Mouse (Mus musculus): ENCODE measurements around the gene Sh3bgrl3. TPM values are rescaled to one million over a fixed set of nuclear protein-coding genes. Genes with fewer than 3 reads are reported as not detected.
A peak's percentile ranks its signal among the peaks of the same experiment; 100 is the strongest.

Sh3bgrl3 gene
- polyA plus RNA-seq, 1 experiment from 2014 or later: 396 TPM

DNA sequence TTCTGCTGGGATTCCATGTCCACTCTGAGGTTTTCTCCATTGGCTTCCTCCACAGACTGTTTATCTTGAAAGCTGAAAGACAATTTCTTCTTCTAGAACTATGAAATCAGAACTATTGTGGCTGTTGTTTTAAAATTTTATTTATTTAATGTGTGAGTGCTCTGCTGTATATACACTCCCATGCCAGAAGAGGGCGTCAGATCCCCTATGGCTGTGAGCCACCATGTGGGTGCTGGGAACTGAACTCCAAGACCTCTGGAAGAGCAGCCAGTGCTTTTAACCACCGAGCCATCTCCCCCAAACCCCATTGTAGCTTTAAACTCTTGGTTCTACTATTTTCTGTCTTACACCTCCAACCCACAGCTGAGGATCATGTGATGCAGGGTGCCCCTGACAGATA, 10.3 kb upstream of the Sh3bgrl3 start:
- Histone ChIP-seq H3K9ac (ENCODE audit: low read depth, low read length) (no peak overlapping the region), H3K36me3 (ENCODE audit: control insufficient read depth, insufficient read depth, low read length) (0 out of 2 replicates have a peak, but pooled peaks cover 3% of the 10 kb centered on the region), H3K4me1 (replicated peaks; ENCODE audit: control insufficient read depth, insufficient read depth, low read length) (no peaks in the 10 kb centered on the region), H3K4me3 (ENCODE audit: low read depth, low read length) (no peak overlapping the region), H3K4me2 (replicated peaks; ENCODE audit: low read depth, low read length) (no peak overlapping the region), H3K9me3 (ENCODE audit: control insufficient read depth, low read length) (no peaks in the 10 kb centered on the region), H3K27me3 (ENCODE audit: control insufficient read depth, insufficient read depth, low read length) (no peaks in the 10 kb centered on the region), H3K27ac (ENCODE audit: low read depth, low read length) (no peak overlapping the region)
- 85% methylated on average over 2 of the region's 2 CpGs for WGBS
- no peak for DNase-seq (ENCODE audit: low spot score)
- no peak for ATAC-seq (ENCODE audit: low FRiP score)

DNA sequence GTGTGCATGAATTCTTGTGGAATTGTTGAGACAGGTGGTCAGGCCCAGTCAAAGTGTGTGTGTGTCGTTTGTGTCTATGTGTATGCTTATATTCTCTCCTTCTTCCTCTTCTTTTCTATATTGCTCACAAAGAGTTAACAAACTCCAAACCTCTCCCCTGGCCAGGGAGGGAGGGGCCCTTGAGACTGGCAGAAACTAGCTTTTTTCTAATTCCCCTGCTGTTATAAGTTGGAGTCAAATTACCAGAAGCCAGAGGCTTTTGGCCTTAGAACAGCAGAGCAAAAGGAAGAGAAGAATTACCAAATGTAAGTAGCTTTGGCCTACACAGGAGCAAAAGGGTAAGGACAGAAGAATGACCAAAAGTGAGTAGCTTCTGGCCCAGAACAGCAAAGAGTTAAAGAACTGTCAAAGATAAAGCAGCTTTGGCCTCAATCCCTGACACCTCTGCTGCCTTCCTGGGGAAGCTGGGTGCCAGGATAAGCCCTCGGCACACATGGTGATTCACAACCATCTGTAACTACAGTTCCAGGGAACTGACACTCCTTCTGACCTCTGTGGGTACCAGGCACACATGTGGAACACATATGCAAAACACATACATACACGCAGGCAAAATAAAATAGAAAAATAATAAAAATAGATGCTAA, 7.8 kb upstream of the Sh3bgrl3 start:
- Histone ChIP-seq H3K9me3 (ENCODE audit: control insufficient read depth, low read length) (no peaks in the 10 kb centered on the region), H3K4me3 (ENCODE audit: low read depth, low read length) (no peak overlapping the region), H3K27me3 (ENCODE audit: control insufficient read depth, insufficient read depth, low read length) (no peaks in the 10 kb centered on the region), H3K27ac (ENCODE audit: low read depth, low read length) (no peak overlapping the region), H3K36me3 (ENCODE audit: control insufficient read depth, insufficient read depth, low read length) (0 out of 2 replicates have a peak, but pooled peaks cover 3% of the 10 kb centered on the region), H3K4me2 (replicated peaks; ENCODE audit: low read depth, low read length) (no peak overlapping the region), H3K4me1 (replicated peaks; ENCODE audit: control insufficient read depth, insufficient read depth, low read length) (no peaks in the 10 kb centered on the region), H3K9ac (ENCODE audit: low read depth, low read length) (no peak overlapping the region)
- no peak for DNase-seq (ENCODE audit: low spot score)
- 66% methylated on average over 3 of the region's 3 CpGs for WGBS
- ATAC-seq (ENCODE audit: low FRiP score): no peak

DNA sequence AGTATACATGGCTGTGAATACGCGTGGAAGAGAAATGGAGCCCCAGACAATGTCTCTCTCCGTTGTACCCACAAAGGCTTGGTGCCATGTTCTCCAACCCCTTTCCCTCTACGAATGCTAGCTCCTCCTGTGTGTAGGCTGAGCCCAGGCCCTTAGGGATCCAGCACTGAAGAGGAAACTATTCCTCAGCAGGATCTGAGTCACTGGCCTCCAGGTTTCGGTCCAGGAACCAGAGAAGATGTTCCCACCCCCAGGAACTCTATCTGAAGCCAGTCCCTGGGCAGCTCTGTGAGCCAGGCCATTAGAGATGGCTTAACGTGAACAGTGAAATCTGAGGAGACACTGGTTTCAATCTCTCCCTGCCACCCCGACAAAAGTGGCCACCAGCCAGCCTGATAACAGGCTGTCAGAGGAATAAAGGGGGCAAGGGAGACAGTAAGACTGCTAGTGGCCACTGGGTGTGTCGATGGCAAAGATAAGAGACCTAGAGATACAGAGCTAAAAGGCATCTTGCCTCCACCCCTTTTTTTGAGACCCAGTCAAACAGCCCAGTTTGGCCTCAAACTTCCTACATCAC, 4.0 kb upstream of the Sh3bgrl3 start:
- Histone ChIP-seq H3K27ac (ENCODE audit: low read depth, low read length) (no peak overlapping the region), H3K4me1 (replicated peaks; ENCODE audit: control insufficient read depth, insufficient read depth, low read length) (no peaks in the 10 kb centered on the region; the same call in 1 of the 2 replicates), H3K4me2 (replicated peaks; ENCODE audit: low read depth, low read length) (no peak overlapping the region), H3K36me3 (ENCODE audit: control insufficient read depth, insufficient read depth, low read length) (0 out of 2 replicates have a peak, but pooled peaks cover 3% of the 10 kb centered on the region), H3K27me3 (ENCODE audit: control insufficient read depth, insufficient read depth, low read length) (no peaks in the 10 kb centered on the region), H3K9ac (ENCODE audit: low read depth, low read length) (no peak overlapping the region), H3K9me3 (ENCODE audit: control insufficient read depth, low read length) (no peaks in the 10 kb centered on the region), H3K4me3 (ENCODE audit: low read depth, low read length) (no peak overlapping the region)
- WGBS: 86% methylated on average over 8 of the region's 8 CpGs
- no peak for ATAC-seq (ENCODE audit: low FRiP score)
- DNase-seq (ENCODE audit: low spot score): no peak

GRCm38 (mm10) chr4:134132117-134132516, 3.5 kb upstream of the Sh3bgrl3 start:
- no peaks in the 10 kb centered on the region for H3K27me3 ChIP-seq (ENCODE audit: control insufficient read depth, insufficient read depth, low read length)
- no peak overlapping the region for H3K27ac ChIP-seq (ENCODE audit: low read depth, low read length)
- H3K9ac ChIP-seq (ENCODE audit: low read depth, low read length): no peak overlapping the region
- no peak overlapping the region for H3K4me3 ChIP-seq (ENCODE audit: low read depth, low read length)
- H3K4me2 ChIP-seq (replicated peaks; ENCODE audit: low read depth, low read length): no peak overlapping the region
- H3K36me3 ChIP-seq (ENCODE audit: control insufficient read depth, insufficient read depth, low read length): 0 out of 2 replicates have a peak, but pooled peaks cover 3% of the 10 kb centered on the region
- H3K9me3 ChIP-seq (ENCODE audit: control insufficient read depth, low read length): no peaks in the 10 kb centered on the region
- ATAC-seq (ENCODE audit: low FRiP score) (no peak), DNase-seq (ENCODE audit: low spot score) (no peak)
- WGBS: 90% methylated on average over 3 of the region's 3 CpGs
- no peaks in the 10 kb centered on the region; the same call in none of the 2 replicates for H3K4me1 ChIP-seq (replicated peaks; ENCODE audit: control insufficient read depth, insufficient read depth, low read length)

GRCm38 (mm10) chr4:134129482-134129881, 893 bp upstream of the Sh3bgrl3 start:
- Histone ChIP-seq H3K4me3 (ENCODE audit: low read depth, low read length) (no peak overlapping the region), H3K4me1 (replicated peaks; ENCODE audit: control insufficient read depth, insufficient read depth, low read length) (no peaks in the 10 kb centered on the region; the same call in none of the 2 replicates), H3K27ac (ENCODE audit: low read depth, low read length) (no peak overlapping the region), H3K27me3 (ENCODE audit: control insufficient read depth, insufficient read depth, low read length) (no peaks in the 10 kb centered on the region), H3K4me2 (replicated peaks; ENCODE audit: low read depth, low read length) (peak overlapping the region; percentile 59; the same call in 1 of the 2 replicates), H3K9ac (ENCODE audit: low read depth, low read length) (no peak overlapping the region), H3K36me3 (ENCODE audit: control insufficient read depth, insufficient read depth, low read length) (no peaks in the 10 kb centered on the region), H3K9me3 (ENCODE audit: control insufficient read depth, low read length) (no peaks in the 10 kb centered on the region)
- ATAC-seq (ENCODE audit: low FRiP score) (no peak), DNase-seq (ENCODE audit: low spot score) (no peak)
- WGBS: 46% methylated on average over 6 of the region's 6 CpGs

- no peak for DNase-seq (ENCODE audit: low spot score)
- H3K9me3 ChIP-seq (ENCODE audit: control insufficient read depth, low read length): no peaks in the 10 kb centered on the region
- H3K27me3 ChIP-seq (ENCODE audit: control insufficient read depth, insufficient read depth, low read length): no peaks in the 10 kb centered on the region
- H3K36me3 ChIP-seq (ENCODE audit: control insufficient read depth, insufficient read depth, low read length): no peaks in the 10 kb centered on the region
- ATAC-seq (ENCODE audit: low FRiP score): peak; percentile 71
- H3K4me3 ChIP-seq (ENCODE audit: low read depth, low read length): peak overlapping the region; percentile 69
- peak overlapping the region; percentile 31 for H3K27ac ChIP-seq (ENCODE audit: low read depth, low read length)
- peak overlapping the region; percentile 83 for H3K9ac ChIP-seq (ENCODE audit: low read depth, low read length)
- peak overlapping the region; percentile 59 for H3K4me2 ChIP-seq (replicated peaks; ENCODE audit: low read depth, low read length)
- WGBS: 3% methylated on average over 14 of the region's 14 CpGs
- no peaks in the 10 kb centered on the region; the same call in none of the 2 replicates for H3K4me1 ChIP-seq (replicated peaks; ENCODE audit: control insufficient read depth, insufficient read depth, low read length)
These were observed 384 bp upstream of the Sh3bgrl3 start for GRCm38 (mm10) chr4:134128983-134129362.

- 61% methylated on average over 8 of the region's 8 CpGs for WGBS
- peak overlapping the region; percentile 59 for H3K4me2 ChIP-seq (replicated peaks; ENCODE audit: low read depth, low read length)
- H3K4me3 ChIP-seq (ENCODE audit: low read depth, low read length): peak overlapping the region; percentile 69
- H3K4me1 ChIP-seq (replicated peaks; ENCODE audit: control insufficient read depth, insufficient read depth, low read length): no peaks in the 10 kb centered on the region; the same call in none of the 2 replicates
- H3K27me3 ChIP-seq (ENCODE audit: control insufficient read depth, insufficient read depth, low read length): no peaks in the 10 kb centered on the region
- peak overlapping the region; percentile 83; the same call in 1 of the 2 replicates for H3K9ac ChIP-seq (ENCODE audit: low read depth, low read length)
- DNase-seq (ENCODE audit: low spot score): no peak
- ATAC-seq (ENCODE audit: low FRiP score): no peak
- no peaks in the 10 kb centered on the region for H3K36me3 ChIP-seq (ENCODE audit: control insufficient read depth, insufficient read depth, low read length)
- H3K27ac ChIP-seq (ENCODE audit: low read depth, low read length): no peak overlapping the region
- H3K9me3 ChIP-seq (ENCODE audit: control insufficient read depth, low read length): no peaks in the 10 kb centered on the region
These were observed 796 bp downstream of the Sh3bgrl3 start for GRCm38 (mm10) chr4:134127793-134128192.

DNA sequence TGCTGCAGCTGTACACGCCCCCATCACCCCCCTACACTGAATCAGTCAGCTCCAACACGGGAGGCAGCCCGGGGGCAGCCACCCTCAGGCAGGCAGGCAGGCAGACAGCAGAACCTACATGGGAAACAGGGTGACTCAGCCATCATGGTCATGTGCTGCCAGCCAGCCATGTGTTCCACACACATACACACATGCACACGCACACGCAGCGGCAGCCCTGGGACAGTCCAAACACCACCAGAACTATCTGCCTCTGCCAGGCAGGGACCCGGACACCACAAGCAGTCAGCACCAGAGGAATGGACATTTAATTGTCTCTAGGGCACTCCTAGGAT, 1.5 kb downstream of the Sh3bgrl3 start:
- WGBS: 88% methylated on average over 7 of the region's 7 CpGs
- Histone ChIP-seq H3K27ac (ENCODE audit: low read depth, low read length) (no peak overlapping the region), H3K27me3 (ENCODE audit: control insufficient read depth, insufficient read depth, low read length) (no peaks in the 10 kb centered on the region), H3K36me3 (ENCODE audit: control insufficient read depth, insufficient read depth, low read length) (no peaks in the 10 kb centered on the region), H3K4me1 (replicated peaks; ENCODE audit: control insufficient read depth, insufficient read depth, low read length) (no peaks in the 10 kb centered on the region; the same call in none of the 2 replicates), H3K4me2 (replicated peaks; ENCODE audit: low read depth, low read length) (no peak overlapping the region), H3K4me3 (ENCODE audit: low read depth, low read length) (no peak overlapping the region), H3K9me3 (ENCODE audit: control insufficient read depth, low read length) (no peaks in the 10 kb centered on the region), H3K9ac (ENCODE audit: low read depth, low read length) (no peak overlapping the region)
- no peak for ATAC-seq (ENCODE audit: low FRiP score)
- no peak for DNase-seq (ENCODE audit: low spot score)
